Mouse (Mus musculus) spleen, adult 2 months (tissue): ENCODE measurements around the gene Fbxo34. TPM values are rescaled to one million over a fixed set of nuclear protein-coding genes. Genes with fewer than 3 reads are reported as not detected.
A peak's percentile ranks its signal among the peaks of the same experiment; 100 is the strongest.

Experiments used
- DNase-seq, 2 experiments: peaks; one replicate each; pipeline versions ENCODE4 v3.0.0 to v3.0.0-alpha.2; 2012 to 2021; ENCODE audit warnings: low spot score in 2 of 2, low read depth in 1 of 2
- H3K27ac ChIP-seq: fragments of 200-500 bp; 2 replicates; pipeline ENCODE4 v1.5.1; 2012; ENCODE audit warnings: low read length, inconsistent platforms; ENCODE audit not compliant: insufficient read depth
- H3K27me3 ChIP-seq: fragments of 200-500 bp; 2 replicates; pipeline ENCODE4 v1.6.1; 2012; ENCODE audit warnings: mild to moderate bottlenecking, moderate library complexity, low read length, inconsistent platforms; ENCODE audit not compliant: control insufficient read depth, insufficient read depth
- H3K36me3 ChIP-seq: fragments of 200-500 bp; 2 replicates; pipeline ENCODE4 v1.6.1; 2012; ENCODE audit warnings: mild to moderate bottlenecking, low read length, inconsistent platforms; ENCODE audit not compliant: control insufficient read depth, insufficient read depth
- H3K4me1 ChIP-seq: fragments of 200-500 bp; 2 replicates; pipeline ENCODE4 v1.6.1; 2011; ENCODE audit warnings: inconsistent platforms; ENCODE audit not compliant: control insufficient read depth, insufficient read depth, insufficient read length
- H3K4me3 ChIP-seq: fragments of 200-500 bp; 2 replicates; pipeline ENCODE4 v1.5.1; 2011; ENCODE audit warnings: mild to moderate bottlenecking, inconsistent platforms; ENCODE audit not compliant: insufficient read depth, insufficient read length; ENCODE audit errors: extremely low read depth
- CTCF ChIP-seq: fragments of 200-500 bp; IDR thresholded peaks from 2 replicates; pipeline ENCODE4 v1.5.1; 2011; ENCODE audit warnings: mild to moderate bottlenecking, inconsistent platforms; ENCODE audit not compliant: insufficient read depth, insufficient read length, insufficient replicate concordance; ENCODE audit errors: extremely low read depth
- POLR2A ChIP-seq: fragments of 200-500 bp; IDR thresholded peaks from 2 replicates; pipeline ENCODE4 v1.6.1; 2011; ENCODE audit warnings: low read depth, low read length, inconsistent platforms
- WGBS: fragments of 180-500 bp; shearing (Covaris S2); methylation state at CpG from one replicate; pipeline ENCODE4 v1.1.7; 2018; 5-methylcytosine and 5-hydroxymethylcytosine counted together
- polyA plus RNA-seq: library from polyadenylated mRNA; depleted of rRNA; stranded (reverse); fragments of >200 nt; gene quantifications from 2 replicates; pipeline ENCODE4 v1.2.3, GENCODE M21; 2012

Fbxo34 gene
- polyA plus RNA-seq, 1 experiment: 11.3 TPM

DNA sequence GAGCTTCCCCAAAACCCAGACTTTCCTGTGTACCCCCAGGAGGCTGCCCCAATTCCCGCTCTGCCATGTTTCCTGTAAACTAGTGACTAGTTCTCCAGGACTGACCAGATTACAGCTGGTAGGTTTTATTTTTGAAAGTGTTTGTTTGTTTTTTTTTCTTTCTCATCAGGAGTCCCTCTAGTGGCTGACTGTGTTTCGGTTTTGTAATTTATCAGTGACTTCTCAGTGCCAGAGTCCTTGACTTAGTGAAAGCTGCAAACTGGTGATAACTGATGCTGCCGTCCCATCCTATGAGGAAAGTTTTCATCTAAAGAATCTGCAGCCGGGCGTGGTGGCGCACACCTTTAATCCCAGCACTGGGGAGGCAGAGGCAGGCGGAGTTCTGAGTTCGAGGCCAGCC is 65.4 kb downstream of the Fbxo34 start:
- no peak for DNase-seq
- Histone ChIP-seq H3K36me3 (no peaks in the 10 kb centered on the region), H3K4me1 (peaks cover 3% of the 10 kb centered on the region; the same call in 1 of the 2 replicates), H3K4me3 (no peak overlapping the region), H3K27ac (peak overlapping the region; percentile 57; the same call in 1 of the 2 replicates), H3K27me3 (no peaks in the 10 kb centered on the region)
- no peak for TF ChIP-seq CTCF
- WGBS: 78% methylated on average over 8 of the region's 8 CpGs

DNA sequence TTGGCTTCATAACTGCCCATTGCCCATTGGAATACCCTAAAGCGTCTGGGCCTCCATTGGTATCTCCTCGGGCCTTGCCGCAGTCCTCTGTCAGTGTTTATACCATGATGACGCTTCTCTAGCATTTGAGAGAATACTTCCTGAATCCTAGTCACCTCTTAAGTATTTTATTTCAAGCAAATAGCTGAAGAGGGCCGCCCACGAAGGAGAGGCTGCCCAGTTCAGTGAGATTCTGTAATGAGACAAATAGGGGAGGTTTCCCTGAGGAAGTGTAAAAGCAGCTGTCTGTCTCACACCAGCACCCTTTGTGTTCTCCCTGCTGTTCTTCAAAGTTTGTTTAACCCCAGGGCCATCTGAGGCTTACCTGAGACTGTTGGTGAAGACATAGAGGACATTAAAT is 66.5 kb downstream of the Fbxo34 start:
- TF ChIP-seq CTCF (no peak), POLR2A (no peak)
- Histone ChIP-seq H3K4me1 (peaks cover 3% of the 10 kb centered on the region; the same call in 1 of the 2 replicates), H3K4me3 (no peak overlapping the region), H3K27ac (no peak overlapping the region), H3K36me3 (no peaks in the 10 kb centered on the region), H3K27me3 (no peaks in the 10 kb centered on the region)
- WGBS: 82% methylated on average over 6 of the region's 6 CpGs
- DNase-seq: no peak

DNA sequence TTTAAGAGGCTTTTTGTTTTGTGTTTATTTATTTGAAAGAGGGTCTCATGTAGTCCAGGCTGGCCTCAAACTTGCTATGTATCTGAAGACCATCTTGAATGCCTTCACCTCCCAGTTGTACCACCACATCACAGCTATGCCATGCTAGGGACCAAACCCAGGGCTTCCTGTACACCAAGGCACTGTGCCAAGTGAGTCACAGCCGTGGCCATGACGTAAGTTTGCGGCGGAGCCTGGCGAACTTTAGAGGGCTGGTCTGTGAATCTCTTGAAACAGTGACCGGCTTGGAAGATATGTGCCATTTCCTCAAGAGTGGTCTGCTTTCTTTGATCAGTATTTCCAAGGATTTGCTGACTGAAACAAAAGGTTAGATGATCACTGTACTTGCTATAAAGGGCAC is 68.4 kb downstream of the Fbxo34 start:
- no peak for TF ChIP-seq POLR2A
- Histone ChIP-seq H3K4me1 (no peaks in the 10 kb centered on the region), H3K4me3 (no peak overlapping the region), H3K27ac (no peak overlapping the region), H3K36me3 (no peaks in the 10 kb centered on the region), H3K27me3 (no peaks in the 10 kb centered on the region)
- DNase-seq: peak in 1 of 2 experiments; percentile 19
- 55% methylated on average over 6 of the region's 6 CpGs for WGBS

DNA sequence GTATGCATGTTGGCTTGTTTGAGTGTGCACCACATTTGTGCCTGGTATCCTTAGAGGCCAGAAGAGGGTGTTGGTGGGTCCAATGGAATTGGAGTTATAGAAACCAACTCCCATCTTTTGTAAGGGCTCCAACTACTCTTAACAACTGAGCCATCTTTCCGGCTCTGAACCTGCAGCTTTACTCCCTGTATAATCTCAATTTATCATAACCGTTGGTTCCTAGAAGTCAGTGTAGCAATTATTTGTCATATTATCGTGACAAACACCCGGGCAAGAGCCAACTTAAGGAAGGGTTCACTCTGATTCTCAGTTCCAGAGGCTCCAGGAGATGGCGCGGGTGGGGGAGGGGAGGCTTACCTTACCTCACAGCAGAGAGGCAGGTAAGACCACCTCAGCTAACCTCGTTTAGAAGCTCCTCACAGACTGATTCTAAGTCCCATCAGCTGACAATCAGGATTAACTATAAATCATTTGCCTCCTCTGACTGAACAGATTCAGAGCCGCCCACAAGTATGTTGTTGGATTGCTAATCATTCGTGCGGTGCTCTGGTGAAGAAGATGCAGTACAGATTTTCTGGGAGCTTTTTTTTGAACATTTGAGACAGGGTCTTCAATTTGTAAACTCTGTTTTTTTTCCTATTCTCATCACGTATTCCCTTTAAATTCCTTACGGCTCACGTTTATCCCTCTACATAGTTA is 70.7 kb downstream of the Fbxo34 start:
- 91% methylated on average over 13 of the region's 13 CpGs for WGBS
- Histone ChIP-seq H3K4me1 (no peaks in the 10 kb centered on the region), H3K27ac (no peak overlapping the region)

DNA sequence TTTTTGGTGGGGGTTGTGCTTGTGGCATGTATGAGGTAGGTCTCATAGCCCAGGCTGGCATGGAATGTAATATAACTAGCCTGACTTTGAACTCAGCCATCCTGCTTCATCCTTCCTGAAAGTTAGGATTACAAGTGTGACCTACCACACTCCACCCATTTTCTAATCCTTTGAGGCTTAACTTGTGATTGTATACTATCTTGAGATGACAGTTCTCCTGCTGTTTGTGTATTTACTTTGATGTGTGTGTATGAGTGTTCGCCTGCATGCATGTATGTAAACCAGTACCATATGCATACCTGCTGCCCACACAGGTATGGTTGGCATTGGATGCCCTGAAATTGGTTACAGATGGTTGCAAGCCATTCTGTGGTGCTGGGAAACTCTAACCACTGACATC is 71.4 kb downstream of the Fbxo34 start:
- 90% methylated on average over 1 of the region's 1 CpGs for WGBS
- Histone ChIP-seq H3K27ac (no peak overlapping the region), H3K27me3 (no peaks in the 10 kb centered on the region), H3K4me1 (no peaks in the 10 kb centered on the region), H3K4me3 (no peak overlapping the region), H3K36me3 (no peaks in the 10 kb centered on the region; the same call in 1 of the 2 replicates)
- no peak for TF ChIP-seq POLR2A
- no peak for TF ChIP-seq CTCF
- no peak for DNase-seq

More for the DNA sequence above, 70.7 kb downstream of the Fbxo34 start:
- no peak for DNase-seq
- TF ChIP-seq POLR2A: no peak
- TF ChIP-seq CTCF: no peak
- no peaks in the 10 kb centered on the region for H3K27me3 ChIP-seq
- H3K4me3 ChIP-seq: no peak overlapping the region
- no peaks in the 10 kb centered on the region for H3K36me3 ChIP-seq

DNA sequence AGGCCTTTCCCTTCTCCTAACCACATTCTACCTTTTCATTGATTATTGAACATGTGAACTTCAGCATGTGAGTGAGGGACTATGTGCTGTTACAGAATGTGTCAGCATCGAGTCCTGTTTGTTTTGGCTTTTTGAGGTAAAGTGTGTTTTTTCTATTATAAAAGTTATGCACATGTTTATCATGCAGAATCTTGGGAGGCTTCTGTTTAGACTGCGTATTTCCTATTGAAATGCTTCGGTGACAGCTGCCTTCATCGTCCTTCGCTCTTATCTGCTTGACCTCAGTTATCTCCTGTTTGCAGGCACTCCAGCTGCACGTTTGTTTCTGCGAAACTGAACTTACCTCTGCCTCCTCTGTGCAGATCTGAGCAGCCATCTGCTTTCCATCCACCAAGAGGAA is 72.1 kb downstream of the Fbxo34 start:
- Histone ChIP-seq H3K36me3 (peaks cover 1% of the 10 kb centered on the region; the same call in 1 of the 2 replicates), H3K27ac (peak overlapping the region; percentile 48; the same call in 1 of the 2 replicates), H3K4me1 (no peaks in the 10 kb centered on the region), H3K4me3 (no peak overlapping the region), H3K27me3 (no peaks in the 10 kb centered on the region)
- 81% methylated on average over 7 of the region's 7 CpGs for whole genome bisulfite sequencing
- TF ChIP-seq CTCF: no peak
- no peak for TF ChIP-seq POLR2A
- no peak for DNase-seq

DNA sequence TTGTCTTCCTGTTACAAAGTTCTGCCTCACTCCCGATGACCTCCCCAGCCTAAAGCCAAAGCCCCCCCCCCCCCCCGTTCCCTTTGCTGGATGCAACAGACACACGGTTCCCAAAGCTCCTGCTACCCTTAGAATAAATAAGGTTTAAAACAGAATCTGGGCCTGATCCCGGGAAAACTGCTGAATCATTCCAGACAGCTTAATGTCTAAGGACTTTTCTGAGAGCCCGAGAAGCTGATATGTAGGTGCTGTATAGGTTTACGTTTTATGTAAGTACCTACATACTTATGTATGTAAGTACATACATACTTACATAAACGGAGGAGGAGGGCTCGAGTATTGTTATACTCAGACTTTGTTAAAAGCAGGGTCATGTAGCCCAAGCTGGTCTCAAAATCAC is 75.2 kb downstream of the Fbxo34 start:
- no peak overlapping the region for H3K27ac ChIP-seq
- WGBS: 86% methylated on average over 8 of the region's 8 CpGs
- no peaks in the 10 kb centered on the region for H3K4me1 ChIP-seq

More for the DNA sequence above, 75.2 kb downstream of the Fbxo34 start:
- Histone ChIP-seq H3K27me3 (no peaks in the 10 kb centered on the region), H3K4me3 (no peak overlapping the region), H3K36me3 (peaks cover 1% of the 10 kb centered on the region; the same call in 1 of the 2 replicates)
- DNase-seq: no peak
- no peak for TF ChIP-seq POLR2A
- no peak for TF ChIP-seq CTCF
